Mouse (Mus musculus): ENCODE results near the gene Igfbp4.

GRCm38 (mm10) chr11:99013856-99014255, 27.2 kb upstream of the Igfbp4 start:
- TF ChIP-seq CTCF (IDR thresholded peaks at IDR 0.05; ENCODE audit: extremely low read depth, insufficient read depth, insufficient read length, insufficient replicate concordance) (no peak), POLR2A (IDR thresholded peaks at IDR 0.05; ENCODE audit: low read depth, low read length) (no peak)
